Mouse (Mus musculus) liver, embryonic 18 days (tissue): Measurements from ENCODE around the gene Dpp8. TPM values are rescaled to one million over a fixed set of nuclear protein-coding genes. Genes with fewer than 3 reads are reported as not detected.

Experiments
- polyA plus RNA-seq: library from polyadenylated mRNA; depleted of rRNA; stranded (reverse); fragments of >200 nt; gene quantifications from 2 replicates; pipeline ENCODE4 v1.2.3, GENCODE M21; 2012; rRNA removed

Gene Dpp8
- polyA plus RNA-seq = 16.5 and 17.9 TPM in 2 replicates

DNA sequence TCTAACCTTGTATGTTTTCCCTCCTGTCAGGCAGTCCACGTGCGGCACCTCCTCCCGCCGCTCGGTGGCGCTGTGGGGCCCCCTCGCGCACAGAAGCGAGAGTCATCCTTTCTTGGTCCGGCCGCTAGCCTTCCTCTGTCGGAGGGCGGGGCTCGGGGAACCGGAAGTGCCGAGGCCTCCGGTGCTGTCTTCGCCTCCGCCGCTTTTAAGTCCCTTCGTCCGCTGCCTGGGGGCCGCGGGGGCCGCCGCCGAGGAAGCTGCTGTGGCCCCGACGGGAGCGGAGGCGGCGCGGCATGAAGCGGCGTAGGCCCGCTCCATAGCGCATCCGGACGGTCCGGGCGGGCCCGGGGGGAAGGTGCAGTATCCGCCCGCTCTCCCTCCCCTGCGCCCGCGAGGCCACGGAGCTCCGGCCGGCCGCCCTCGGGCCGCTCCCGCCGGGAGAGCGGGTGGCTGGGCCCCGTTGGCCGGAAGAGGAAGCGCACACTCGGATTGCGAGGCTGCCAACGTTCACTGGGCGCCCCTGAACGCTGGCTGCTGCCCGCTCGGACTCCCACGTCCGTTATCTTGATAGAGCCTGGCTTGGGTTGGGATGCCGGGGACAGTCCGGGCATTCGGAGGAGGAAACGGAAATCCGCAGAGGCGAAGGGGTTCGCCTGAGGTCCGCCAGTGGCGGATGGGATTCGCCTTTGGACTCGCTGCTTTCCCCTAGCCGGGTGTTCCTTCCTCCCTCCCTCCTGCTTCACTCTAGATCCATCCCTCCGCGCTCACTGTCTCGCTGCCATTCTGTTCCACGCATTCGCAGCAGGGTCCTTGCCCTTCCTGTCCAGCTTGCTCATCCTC, at the start of gene Dpp8:
TSS of gene Dpp8 (plus strand) at position 146 of the 840 bp plus-strand sequence.

DNA sequence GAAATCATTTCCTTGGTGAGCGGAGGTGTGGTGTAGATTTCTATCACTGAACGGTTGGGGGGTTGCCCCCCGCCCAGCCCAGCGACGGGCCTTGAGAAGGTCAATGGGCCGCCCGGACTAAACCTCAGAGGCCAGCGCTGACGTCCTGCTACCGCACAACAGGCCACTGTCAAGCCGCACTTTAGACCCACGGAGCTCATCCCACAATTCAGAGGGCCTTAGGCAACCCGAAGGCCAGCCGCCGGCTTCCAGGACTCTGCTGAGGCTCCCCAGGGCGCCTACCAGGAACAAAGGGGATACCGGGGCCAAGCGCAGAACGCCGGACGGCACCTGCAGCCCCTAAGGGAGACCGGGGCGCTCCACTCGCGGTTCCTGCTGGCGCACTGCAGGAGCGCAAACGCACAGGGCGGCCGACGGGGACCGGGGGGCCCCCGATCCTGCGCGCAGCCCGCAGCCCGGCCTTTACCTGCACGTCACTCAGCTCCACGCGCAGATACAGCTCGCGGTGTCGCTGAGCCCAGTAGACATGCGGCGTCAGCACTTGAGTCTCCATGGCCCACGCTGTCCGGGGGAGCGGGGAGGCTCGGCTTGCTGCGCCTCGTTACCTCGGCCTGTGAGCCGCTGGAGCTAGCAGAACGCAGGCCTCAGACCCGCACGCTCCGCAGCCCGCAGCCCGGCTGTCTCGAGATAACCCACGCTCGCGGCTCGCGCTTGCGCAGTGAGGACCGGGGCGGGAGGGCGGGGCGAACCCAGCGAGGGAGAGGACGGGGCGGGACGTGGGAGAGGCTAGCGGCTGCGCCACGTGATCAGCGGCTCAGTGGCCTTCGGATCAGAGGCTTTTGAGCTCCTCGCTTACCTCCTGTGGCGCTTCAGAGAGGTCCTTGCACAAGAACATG, 11.0 kb upstream of the Dpp8 start, which contains the start of gene Hacd3:
TSS of gene Hacd3 (minus strand) at position 703 of the 896 bp plus-strand sequence.

DNA sequence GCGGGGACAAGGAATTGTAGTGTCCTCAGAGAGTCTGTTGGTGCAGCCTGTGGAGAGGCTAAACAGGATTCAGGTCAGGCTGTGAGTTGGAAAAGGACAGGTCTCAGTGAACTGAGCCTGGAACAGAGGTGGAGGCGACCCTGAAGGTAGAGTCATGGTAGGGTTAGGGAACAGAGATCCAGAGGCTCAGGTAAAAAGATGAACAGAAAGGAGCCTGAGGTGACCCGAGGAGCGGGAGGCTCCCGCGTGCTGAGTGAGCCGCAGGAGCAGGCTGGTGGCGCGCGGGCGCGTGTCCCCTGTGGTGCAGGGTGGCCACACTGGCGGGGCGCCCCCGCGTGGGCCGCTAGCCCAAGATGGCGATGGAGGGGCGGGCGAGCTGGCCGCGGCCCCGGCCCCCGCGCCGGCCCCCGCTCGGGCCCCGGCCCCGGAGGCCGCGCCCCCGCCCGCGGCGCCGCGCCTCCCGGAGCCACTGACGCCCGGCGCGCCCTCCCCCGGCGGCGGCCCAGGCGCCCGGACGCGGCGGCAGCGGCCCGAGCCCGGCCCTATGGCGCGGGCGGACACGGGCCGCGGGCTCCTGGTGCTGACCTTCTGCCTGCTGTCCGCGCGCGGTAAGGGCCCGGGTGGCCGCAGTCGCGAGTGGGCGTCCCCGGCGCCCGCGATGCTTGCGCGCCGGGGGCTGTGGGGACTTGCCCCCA, 68.9 kb downstream of the Dpp8 start, which contains the start of gene Igdcc4:
TSS of gene Igdcc4 (plus strand) at position 496 of the 695 bp plus-strand sequence.

Other genes with a start within 250 kb of the Dpp8 start
- 25.2 and 30.2 TPM in 2 replicates for gene Dennd4a, start 221.1 kb upstream of the Dpp8 start, polyA plus RNA-seq
- 0.03 and 0.10 TPM in 2 replicates for gene Slc24a1, start 80.8 kb upstream of the Dpp8 start, polyA plus RNA-seq
- gene Ints14, start 71.5 kb upstream of the Dpp8 start, polyA plus RNA-seq = 10.0 and 10.8 TPM in 2 replicates
- gene Hacd3, start 10.7 kb upstream of the Dpp8 start, polyA plus RNA-seq = 70.8 and 74.6 TPM in 2 replicates
- gene Igdcc4, start 69.1 kb downstream of the Dpp8 start, polyA plus RNA-seq = 7.5 and 9.7 TPM in 2 replicates
- gene Igdcc3, start 108.8 kb downstream of the Dpp8 start, polyA plus RNA-seq = 0.01 TPM in 1 of 2 replicates, not detected in the other
- 5.3 and 5.4 TPM in 2 replicates for gene Parp16, start 162.9 kb downstream of the Dpp8 start, polyA plus RNA-seq
- 0.02 and 0.03 TPM in 2 replicates for gene Cilp, start 232.8 kb downstream of the Dpp8 start, polyA plus RNA-seq